Mouse (Mus musculus) stomach, embryonic 15.5 days (tissue): Measurements from ENCODE around the gene Toe1. TPM values are rescaled to one million over a fixed set of nuclear protein-coding genes. Genes with fewer than 3 reads are reported as not detected.
A peak's percentile ranks its signal among the peaks of the same experiment; 100 is the strongest.

Experiments used
- ATAC-seq: fragments of 200-750 bp; cut with Nextera tagmentation; 2 replicates; pipeline ENCODE4 v1.8.0; 2017; ENCODE audit warnings: low read depth, moderate number of reproducible peaks, moderate TSS enrichment; ENCODE audit not compliant: insufficient read depth, low FRiP score
- H3K27ac ChIP-seq: fragments of 300-500 bp; sonication (generic); 2 replicates; pipeline ENCODE4 v1.5.1; 2015; ENCODE audit warnings: mild to moderate bottlenecking, inconsistent platforms
- H3K27me3 ChIP-seq: fragments of 300-500 bp; sonication (generic); replicated peaks from 2 replicates; pipeline ENCODE4 v1.6.1; 2015; ENCODE audit warnings: inconsistent platforms
- H3K36me3 ChIP-seq: fragments of 300-500 bp; sonication (generic); 2 replicates; pipeline ENCODE4 v1.6.1; 2015; ENCODE audit warnings: inconsistent platforms
- H3K4me1 ChIP-seq: fragments of 300-500 bp; sonication (generic); 2 replicates; pipeline ENCODE4 v1.6.1; 2015; ENCODE audit warnings: inconsistent platforms
- H3K4me2 ChIP-seq: fragments of 300-500 bp; sonication (generic); 2 replicates; pipeline ENCODE4 v1.6.1; 2015; ENCODE audit warnings: mild to moderate bottlenecking, inconsistent platforms
- H3K4me3 ChIP-seq: fragments of 300-500 bp; sonication (generic); replicated peaks from 2 replicates; pipeline ENCODE4 v1.5.1; 2015; ENCODE audit warnings: inconsistent platforms
- H3K9ac ChIP-seq: fragments of 300-500 bp; sonication (generic); 2 replicates; pipeline ENCODE4 v1.6.1; 2015; ENCODE audit warnings: inconsistent platforms
- H3K9me3 ChIP-seq: fragments of 300-500 bp; sonication (generic); 2 replicates; pipeline ENCODE4 v1.6.1; 2016; ENCODE audit warnings: inconsistent platforms
- WGBS: fragments of 180-500 bp; shearing (Covaris S2); methylation state at CpG from one replicate; pipeline ENCODE4 v1.1.7; 2015; 5-methylcytosine and 5-hydroxymethylcytosine counted together
- polyA plus RNA-seq: library from polyadenylated mRNA; unstranded; fragments of >200 nt; fragmentation: Nextera tagmentation; extraction: Ambion mirVana; gene quantifications from 2 replicates; pipeline ENCODE4 v1.2.1, GENCODE M21; 2015

The Toe1 gene
- polyA plus RNA-seq, 1 experiment from 2014 or later, result 32.5 TPM

GRCm38 (mm10) chr4:116821694-116822016 lies 14.2 kb upstream of the Toe1 start, which contains the start of gene Hpdl:
Gene Hpdl (minus strand): TSS chr4:116821707.
- WGBS, result 12% methylated on average over 9 of the region's 9 CpGs
- H3K4me3 ChIP-seq, result peak within 1 kb of the TSS; percentile 53
- H3K27ac ChIP-seq, result no peak within 1 kb of the TSS
- H3K4me2 ChIP-seq, result peak within 1 kb of the TSS; percentile 97
- H3K36me3 ChIP-seq, result no peaks in the 10 kb centered on the region
- ATAC-seq, result no peak
- peaks cover 14% of the 10 kb centered on the region for H3K27me3 ChIP-seq
- peak within 1 kb of the TSS; percentile 17; the same call in 1 of the 2 replicates for H3K9ac ChIP-seq
- H3K9me3 ChIP-seq, result no peaks in the 10 kb centered on the region
- H3K4me1 ChIP-seq, result peaks cover 9% of the 10 kb centered on the region; the same call in 1 of the 2 replicates

- WGBS, result under 1% methylated on average over 51 of the region's 51 CpGs
- no peaks in the 10 kb centered on the region for H3K36me3 ChIP-seq
- H3K27ac ChIP-seq, result no peak overlapping the region
- peak overlapping the region; percentile 17; the same call in 1 of the 2 replicates for H3K9ac ChIP-seq
- peak; percentile 81 for ATAC-seq
- H3K4me2 ChIP-seq, result peak overlapping the region; percentile 97
- peak overlapping the region; percentile 53 for H3K4me3 ChIP-seq
- no peaks in the 10 kb centered on the region for H3K9me3 ChIP-seq
- peaks cover 9% of the 10 kb centered on the region; the same call in 1 of the 2 replicates for H3K4me1 ChIP-seq
- H3K27me3 ChIP-seq, result peaks cover 14% of the 10 kb centered on the region
These were observed 13.7 kb upstream of the Toe1 start for GRCm38 (mm10) chr4:116820902-116821693.

- H3K27ac ChIP-seq, result no peak overlapping the region
- 0 out of 2 replicates have a peak overlapping the region, but pooled peaks have one; percentile 17 for H3K9ac ChIP-seq
- ATAC-seq, result no peak
- WGBS, result 27% methylated on average over 32 of the region's 32 CpGs
- peak overlapping the region; percentile 53 for H3K4me3 ChIP-seq
- peaks cover 14% of the 10 kb centered on the region for H3K27me3 ChIP-seq
- no peaks in the 10 kb centered on the region for H3K9me3 ChIP-seq
- peak overlapping the region; percentile 97 for H3K4me2 ChIP-seq
- peaks cover 9% of the 10 kb centered on the region; the same call in 1 of the 2 replicates for H3K4me1 ChIP-seq
- H3K36me3 ChIP-seq, result no peaks in the 10 kb centered on the region
These were observed 12.8 kb upstream of the Toe1 start for GRCm38 (mm10) chr4:116819968-116820901.

- WGBS, result 90% methylated on average over 6 of the region's 6 CpGs
- ATAC-seq, result no peak
- Histone ChIP-seq H3K4me2 (no peak overlapping the region), H3K27ac (no peak overlapping the region), H3K9ac (no peak overlapping the region), H3K36me3 (no peaks in the 10 kb centered on the region), H3K4me1 (peaks cover 5% of the 10 kb centered on the region; the same call in 1 of the 2 replicates), H3K27me3 (peaks cover 14% of the 10 kb centered on the region), H3K4me3 (no peak overlapping the region), H3K9me3 (no peaks in the 10 kb centered on the region)
These were observed 10.0 kb upstream of the Toe1 start for GRCm38 (mm10) chr4:116817486-116817885.

GRCm38 (mm10) chr4:116815276-116815675 lies 7.8 kb upstream of the Toe1 start:
- Histone ChIP-seq H3K9ac (no peak overlapping the region), H3K4me1 (no peaks in the 10 kb centered on the region), H3K4me2 (no peak overlapping the region), H3K27ac (no peak overlapping the region), H3K27me3 (peaks cover 3% of the 10 kb centered on the region; the same call in 1 of the 2 replicates), H3K4me3 (no peak overlapping the region), H3K9me3 (no peaks in the 10 kb centered on the region), H3K36me3 (no peaks in the 10 kb centered on the region)
- ATAC-seq, result no peak
- 82% methylated on average over 5 of the region's 5 CpGs for WGBS

GRCm38 (mm10) chr4:116811012-116811411 lies 3.6 kb upstream of the Toe1 start:
- Histone ChIP-seq H3K36me3 (no peaks in the 10 kb centered on the region), H3K4me2 (no peak overlapping the region), H3K9me3 (no peaks in the 10 kb centered on the region), H3K4me3 (no peak overlapping the region), H3K27me3 (no peaks in the 10 kb centered on the region), H3K9ac (no peak overlapping the region), H3K4me1 (peaks cover 8% of the 10 kb centered on the region; the same call in 1 of the 2 replicates), H3K27ac (no peak overlapping the region)
- no peak for ATAC-seq
- 65% methylated on average over 3 of the region's 3 CpGs for WGBS

- H3K4me3 ChIP-seq, result no peak overlapping the region
- no peak for ATAC-seq
- no peak overlapping the region for H3K9ac ChIP-seq
These were observed 7.5 kb downstream of the Toe1 start for GRCm38 (mm10) chr4:116799901-116800300.

GRCm38 (mm10) chr4:116796442-116797110 lies 10.9 kb downstream of the Toe1 start:
- 35% methylated on average over 1 of the region's 1 CpGs for WGBS
- H3K27me3 ChIP-seq, result no peaks in the 10 kb centered on the region
- no peaks in the 10 kb centered on the region for H3K4me1 ChIP-seq
- no peaks in the 10 kb centered on the region for H3K36me3 ChIP-seq
- H3K27ac ChIP-seq, result no peak overlapping the region
- H3K4me3 ChIP-seq, result no peak overlapping the region
- ATAC-seq, result no peak
- no peaks in the 10 kb centered on the region for H3K9me3 ChIP-seq
- H3K9ac ChIP-seq, result no peak overlapping the region
- H3K4me2 ChIP-seq, result no peak overlapping the region

More at GRCm38 (mm10) chr4:116799901-116800300, 7.5 kb downstream of the Toe1 start:
- 35% methylated on average over 5 of the region's 5 CpGs for WGBS
- H3K9me3 ChIP-seq, result no peaks in the 10 kb centered on the region
- H3K36me3 ChIP-seq, result peaks cover 13% of the 10 kb centered on the region
- H3K4me1 ChIP-seq, result no peaks in the 10 kb centered on the region
- no peak overlapping the region for H3K4me2 ChIP-seq
- H3K27me3 ChIP-seq, result no peaks in the 10 kb centered on the region
- H3K27ac ChIP-seq, result no peak overlapping the region

GRCm38 (mm10) chr4:116794273-116794672 lies 13.2 kb downstream of the Toe1 start:
- no peak overlapping the region for H3K4me3 ChIP-seq
- no peak overlapping the region for H3K9ac ChIP-seq
- no peaks in the 10 kb centered on the region for H3K9me3 ChIP-seq
- H3K27ac ChIP-seq, result no peak overlapping the region
- H3K4me1 ChIP-seq, result no peaks in the 10 kb centered on the region
- H3K27me3 ChIP-seq, result no peaks in the 10 kb centered on the region
- 79% methylated on average over 2 of the region's 2 CpGs for WGBS
- H3K36me3 ChIP-seq, result no peaks in the 10 kb centered on the region
- ATAC-seq, result no peak
- no peak overlapping the region for H3K4me2 ChIP-seq

GRCm38 (mm10) chr4:116792453-116792852 lies 15.0 kb downstream of the Toe1 start:
- H3K4me2 ChIP-seq, result no peak overlapping the region
- 0 out of 2 replicates have a peak, but pooled peaks cover 4% of the 10 kb centered on the region for H3K4me1 ChIP-seq
- no peaks in the 10 kb centered on the region for H3K9me3 ChIP-seq
- no peak overlapping the region for H3K9ac ChIP-seq
- WGBS, result 84% methylated on average over 8 of the region's 8 CpGs
- ATAC-seq, result no peak
- H3K27ac ChIP-seq, result no peak overlapping the region
- H3K27me3 ChIP-seq, result no peaks in the 10 kb centered on the region
- H3K36me3 ChIP-seq, result no peaks in the 10 kb centered on the region
- no peak overlapping the region for H3K4me3 ChIP-seq

- Histone ChIP-seq H3K4me2 (no peak overlapping the region), H3K27me3 (no peaks in the 10 kb centered on the region), H3K27ac (peak overlapping the region; percentile 60; the same call in 1 of the 2 replicates), H3K4me3 (no peak overlapping the region), H3K36me3 (no peaks in the 10 kb centered on the region), H3K4me1 (0 out of 2 replicates have a peak, but pooled peaks cover 4% of the 10 kb centered on the region), H3K9ac (no peak overlapping the region), H3K9me3 (no peaks in the 10 kb centered on the region)
- ATAC-seq, result peak; percentile 47; the same call in 1 of the 2 replicates
- WGBS, result 8% methylated on average over 3 of the region's 3 CpGs
These were observed 18.5 kb downstream of the Toe1 start for GRCm38 (mm10) chr4:116788956-116789355.
